In genomic region chr6:112880048-112880534, GRCm38 (mm10) we compare ENCODE assay signal across 9 mouse cellular contexts.
DNase-seq lines count a peak whose midpoint lies in the region; ATAC-seq lines count a peak whose summit lies in the region.
"Had no signal": no experiment of that assay in that cellular context is flagged by ENCODE, and none has a peak within 500 bp of the region (broad histone marks: within the 10 kb centered on the region; RNA-seq: fewer than 3 reads in every experiment).

No protein-coding gene starts in this region.

- H3K4me2 ChIP-seq in embryonic facial prominence, embryonic 11.5 days (ENCODE audit: low read depth, low read length): no peak overlapping the region
- H3K4me2 ChIP-seq in hindbrain, embryonic 14.5 days (replicated peaks): no peak overlapping the region; the same call in 1 of the 2 replicates

- intact Hi-C loops in heart, postnatal 25 days (cut with DNase I): no loop called here
- intact Hi-C loops in heart, postnatal 14 days (cut with DNase I): no loop called here

- H3K27me3 ChIP-seq in embryonic facial prominence, embryonic 11.5 days (ENCODE audit: control insufficient read depth, insufficient read depth, low read length): no peaks in the 10 kb centered on the region
- no peaks in the 10 kb centered on the region for H3K27me3 ChIP-seq in hindbrain, embryonic 14.5 days (ENCODE audit: control insufficient read depth, insufficient read depth, low read length)

- H3K9ac ChIP-seq in embryonic facial prominence, embryonic 11.5 days (replicated peaks; ENCODE audit: low read length): no peak overlapping the region; the same call in 1 of the 2 replicates
- peak overlapping the region; percentile 43 for H3K9ac ChIP-seq in hindbrain, embryonic 14.5 days
- H3K9ac ChIP-seq: liver, embryonic 14.5 days had no signal

- ATAC-seq in embryonic facial prominence, embryonic 11.5 days (replicated peaks; ENCODE audit: insufficient number of reproducible peaks, low FRiP score, low TSS enrichment, low read depth): peak; percentile 90
- ATAC-seq in hindbrain, embryonic 14.5 days (ENCODE audit: low FRiP score): peak; percentile 61

- H3K4me1 ChIP-seq in embryonic facial prominence, embryonic 11.5 days (ENCODE audit: control insufficient read depth, insufficient read depth, low read length): no peaks in the 10 kb centered on the region; the same call in 1 of the 2 replicates
- H3K4me1 ChIP-seq in hindbrain, embryonic 14.5 days (replicated peaks; ENCODE audit: control insufficient read depth, insufficient read depth, low read length): peaks cover 51% of the 10 kb centered on the region

- 7% methylated on average over 5 of the region's 5 CpGs for WGBS in embryonic facial prominence, embryonic 11.5 days
- 9% methylated on average over 5 of the region's 5 CpGs for WGBS in hindbrain, embryonic 14.5 days

- peak overlapping the region; percentile 74 for H3K27ac ChIP-seq in embryonic facial prominence, embryonic 11.5 days (replicated peaks; ENCODE audit: low read depth, low read length)
- peak overlapping the region; percentile 85 for H3K27ac ChIP-seq in hindbrain, embryonic 14.5 days
- H3K27ac ChIP-seq: liver, embryonic 14.5 days had no signal

- no peaks in the 10 kb centered on the region for H3K9me3 ChIP-seq in embryonic facial prominence, embryonic 11.5 days (replicated peaks; ENCODE audit: control insufficient read depth, low read length)
- H3K9me3 ChIP-seq in hindbrain, embryonic 14.5 days (ENCODE audit: control insufficient read depth, low read length): no peaks in the 10 kb centered on the region

- no peaks in the 10 kb centered on the region for H3K36me3 ChIP-seq in embryonic facial prominence, embryonic 11.5 days (replicated peaks; ENCODE audit: control insufficient read depth, insufficient read depth, low read depth, low read length)
- no peaks in the 10 kb centered on the region for H3K36me3 ChIP-seq in hindbrain, embryonic 14.5 days (replicated peaks; ENCODE audit: control insufficient read depth, insufficient read depth)

- peak; percentile 94 for DNase-seq in brain, adult 2 months (ENCODE audit: low read depth, low spot score)
- DNase-seq in embryonic facial prominence, embryonic 11.5 days (ENCODE audit: low spot score): peak; percentile 78
- DNase-seq in hindbrain, embryonic 14.5 days (ENCODE audit: low spot score): no peak
- DNase-seq in mesoderm, embryonic 11.5 days (ENCODE audit: low read depth, low spot score): peak; percentile 49
- no peak for DNase-seq in heart, adult 9 months (ENCODE audit: low spot score in 2 of 2)
- DNase-seq in heart, postnatal 25 days (ENCODE audit: low spot score): no peak
- no peak for DNase-seq in c-Kit-positive CD71-positive TER-119-positive erythroid progenitor cells, embryonic 14.5 days (ENCODE audit: low spot score)
- no peak for DNase-seq in heart, postnatal 14 days

- no peak overlapping the region for H3K4me3 ChIP-seq in embryonic facial prominence, embryonic 11.5 days (ENCODE audit: low read depth, low read length)
- no peak overlapping the region for H3K4me3 ChIP-seq in hindbrain, embryonic 14.5 days (replicated peaks; ENCODE audit: low read length)

Comparison
In these comparisons a context has a peak if more than half of its experiments do, and no peak if none do; other contexts are left out.
1. DNase-seq: peak in brain, adult 2 months (single experiment), embryonic facial prominence, embryonic 11.5 days (single experiment) and mesoderm, embryonic 11.5 days (single experiment); none in hindbrain, embryonic 14.5 days (single experiment), heart, adult 9 months (0 of 2), heart, postnatal 25 days (single experiment), c-Kit-positive CD71-positive TER-119-positive erythroid progenitor cells, embryonic 14.5 days (single experiment) and heart, postnatal 14 days (0 of 2).